Mouse (Mus musculus): ENCODE results near the gene Erfe. TPM values are rescaled to one million over a fixed set of nuclear protein-coding genes. Genes with fewer than 3 reads are reported as not detected.

The Erfe gene
- polyA plus RNA-seq, 1 experiment from 2014 or later = 1.5 TPM

Other genes starting within 250 kb of the Erfe start
- 0.70 and 1.0 TPM in 2 replicates for gene Rbm44, start 221.3 kb upstream of the Erfe start, polyA plus RNA-seq (2016; fragmentation: Nextera tagmentation; extraction: Ambion mirVana)
- 1.1 and 1.9 TPM in 2 replicates for gene Ramp1, start 186.6 kb upstream of the Erfe start, polyA plus RNA-seq (2016; fragmentation: Nextera tagmentation; extraction: Ambion mirVana)
- gene Ube2f, start 116.1 kb upstream of the Erfe start, polyA plus RNA-seq (2016; fragmentation: Nextera tagmentation; extraction: Ambion mirVana) = 70.2 and 71.1 TPM in 2 replicates
- 12.3 and 13.7 TPM in 2 replicates for gene Scly, start 68.1 kb upstream of the Erfe start, polyA plus RNA-seq (2016; fragmentation: Nextera tagmentation; extraction: Ambion mirVana)
- gene Espnl, start 44.4 kb upstream of the Erfe start, polyA plus RNA-seq (2016; fragmentation: Nextera tagmentation; extraction: Ambion mirVana) = 0.08 TPM in 2 replicates
- gene Klhl30, start 15.4 kb upstream of the Erfe start, polyA plus RNA-seq (2016; fragmentation: Nextera tagmentation; extraction: Ambion mirVana) = 0.82 and 0.84 TPM in 2 replicates
- 178 and 186 TPM in 2 replicates for gene Ilkap, start 32.4 kb downstream of the Erfe start, polyA plus RNA-seq (2016; fragmentation: Nextera tagmentation; extraction: Ambion mirVana)
- 121 and 127 TPM in 2 replicates for gene Hes6, start 47.6 kb downstream of the Erfe start, polyA plus RNA-seq (2016; fragmentation: Nextera tagmentation; extraction: Ambion mirVana)
- gene Per2, start 92.9 kb downstream of the Erfe start, polyA plus RNA-seq (2016; fragmentation: Nextera tagmentation; extraction: Ambion mirVana) = 1.9 and 2.1 TPM in 2 replicates
- 11.8 and 12.2 TPM in 2 replicates for gene Traf3ip1, start 128.2 kb downstream of the Erfe start, polyA plus RNA-seq (2016; fragmentation: Nextera tagmentation; extraction: Ambion mirVana)
- gene Asb1, start 174.1 kb downstream of the Erfe start, polyA plus RNA-seq (2016; fragmentation: Nextera tagmentation; extraction: Ambion mirVana) = 6.6 and 9.3 TPM in 2 replicates